Mouse (Mus musculus) thymus, adult 18-20 months (tissue): ENCODE measurements around the gene Wdr5.
"Not testable (repeated sequence)": the region's sequence is repeated elsewhere in the genome, so short reads cannot be mapped to it uniquely, and the experiment has no call there.

Experiments
- DNase-seq, 2 experiments: peaks; one replicate each; pipeline ENCODE4 v3.0.0; 2022; ENCODE audit warnings: mixed read lengths in 2 of 2

Gene Wdr5

DNA sequence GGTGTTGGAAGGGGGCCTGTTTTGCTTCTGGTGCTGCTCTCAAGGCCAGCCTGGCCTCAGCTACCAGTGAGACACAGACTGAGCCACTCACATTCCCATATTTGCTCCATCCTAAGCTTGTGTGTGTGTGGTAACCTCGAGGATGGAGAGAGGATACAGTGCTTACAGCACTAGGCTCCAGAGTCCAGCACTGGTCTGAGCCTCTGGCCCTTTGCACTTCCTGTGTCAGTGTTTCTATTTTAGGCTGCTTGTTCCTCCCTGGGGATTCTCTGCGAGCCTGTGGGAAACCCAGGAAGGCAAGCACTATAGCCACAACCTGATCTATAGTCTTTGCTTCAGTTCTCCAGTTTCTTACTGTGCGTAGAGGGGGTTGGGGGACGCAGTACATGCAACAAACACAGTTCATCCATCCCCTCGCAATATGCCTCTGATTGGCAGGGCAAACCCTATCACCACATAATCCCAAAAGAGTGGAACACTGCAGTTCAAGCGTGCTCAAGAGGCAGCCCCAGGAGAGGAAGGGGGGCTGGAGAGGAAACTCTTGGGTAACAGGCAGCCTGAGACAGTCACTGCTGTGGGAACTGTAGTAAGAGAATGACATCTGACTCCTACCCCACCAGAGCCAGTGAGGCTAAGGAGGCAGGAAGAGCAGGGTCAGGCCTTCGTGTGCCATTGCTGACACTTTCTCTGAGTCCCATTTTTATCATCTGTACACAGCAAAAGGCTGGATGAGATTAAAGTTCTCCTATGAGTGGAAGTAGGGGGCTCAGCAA, 10.7 kb upstream of the Wdr5 start:
- no peak for DNase-seq

DNA sequence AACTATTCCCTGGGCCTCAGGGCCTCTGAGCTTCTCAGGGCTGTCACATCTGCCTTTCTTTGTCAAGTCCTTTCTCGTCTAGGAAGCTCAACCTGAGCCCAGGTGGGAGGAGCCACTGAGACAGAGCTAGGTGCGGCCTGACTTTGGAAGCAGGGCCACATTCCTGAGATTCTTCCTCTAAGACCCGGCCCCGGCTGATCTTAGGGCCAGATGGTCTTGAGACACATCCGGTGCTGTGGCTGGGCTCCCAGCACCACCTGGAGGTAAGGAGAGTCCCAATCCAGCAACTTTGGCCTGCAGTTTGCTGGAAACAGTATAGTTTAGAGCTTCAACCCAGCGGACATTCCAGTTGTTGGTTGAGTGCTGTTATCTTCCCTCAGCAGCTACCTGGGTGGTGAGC, 9.4 kb upstream of the Wdr5 start:
- no peak for DNase-seq

DNA sequence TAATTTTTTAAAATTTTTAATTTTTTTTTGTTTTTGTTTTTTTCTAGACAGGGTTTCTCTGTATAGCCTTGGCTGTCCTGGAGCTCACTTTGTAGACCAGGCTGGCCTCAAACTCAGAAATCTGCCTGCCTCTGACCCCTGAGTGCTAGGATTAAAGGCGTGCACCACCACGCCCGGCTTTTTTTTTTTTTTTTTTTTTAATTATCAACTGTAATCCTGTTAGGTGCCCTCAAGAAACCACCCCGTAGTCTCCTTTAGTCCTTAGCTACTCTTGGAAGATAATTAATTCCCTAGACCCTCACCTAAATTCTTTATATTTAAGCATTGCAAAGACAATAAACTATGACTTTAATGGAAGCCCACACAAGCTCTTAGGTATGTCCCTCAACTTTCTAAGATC, 8.3 kb upstream of the Wdr5 start:
- not testable (repeated sequence) for DNase-seq

DNA sequence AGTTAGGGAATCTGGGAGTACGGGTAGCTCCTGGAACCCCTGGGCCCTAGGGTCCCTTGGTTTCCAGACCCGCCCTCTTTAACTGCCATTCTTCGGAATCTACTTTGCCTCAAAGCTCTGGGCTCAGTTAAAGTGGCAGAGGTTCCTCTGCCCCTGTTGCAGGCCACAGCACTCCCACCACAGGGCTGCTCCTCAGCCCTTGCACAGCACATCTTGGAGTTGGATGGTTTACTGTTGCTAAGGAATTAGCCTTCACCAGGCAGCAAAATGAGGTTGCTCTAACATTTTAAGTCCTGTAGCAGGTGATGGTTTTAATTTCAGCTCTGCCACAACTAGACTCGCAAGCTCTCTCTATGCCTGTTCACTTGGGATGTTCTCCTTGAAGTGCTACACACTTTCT, 7.4 kb upstream of the Wdr5 start, which contains the start of gene Brd3:
Gene Brd3 (minus strand): TSS at position 101 of the 400 bp plus-strand sequence.
- DNase-seq, result no peak

DNA sequence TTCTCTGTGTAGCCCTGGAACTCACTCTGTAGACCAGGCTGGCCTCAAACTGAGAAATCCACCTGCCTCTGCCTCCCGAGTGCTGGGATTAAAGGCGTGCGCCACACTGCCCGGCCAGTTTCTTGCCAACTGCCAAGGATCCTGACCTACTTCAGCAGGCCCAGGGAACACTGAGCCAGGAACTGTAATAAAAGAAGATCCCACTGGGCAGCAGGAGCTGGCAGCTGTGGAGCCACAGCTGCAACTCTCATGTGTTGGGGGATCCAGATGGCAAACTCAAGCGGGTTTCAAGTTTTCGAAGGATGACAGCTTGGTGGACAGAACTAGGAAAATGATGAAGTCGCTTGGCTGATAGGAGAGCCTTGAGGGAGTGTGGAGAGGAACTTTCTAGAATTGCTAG, 4.3 kb upstream of the Wdr5 start:
- DNase-seq, result no peak

DNA sequence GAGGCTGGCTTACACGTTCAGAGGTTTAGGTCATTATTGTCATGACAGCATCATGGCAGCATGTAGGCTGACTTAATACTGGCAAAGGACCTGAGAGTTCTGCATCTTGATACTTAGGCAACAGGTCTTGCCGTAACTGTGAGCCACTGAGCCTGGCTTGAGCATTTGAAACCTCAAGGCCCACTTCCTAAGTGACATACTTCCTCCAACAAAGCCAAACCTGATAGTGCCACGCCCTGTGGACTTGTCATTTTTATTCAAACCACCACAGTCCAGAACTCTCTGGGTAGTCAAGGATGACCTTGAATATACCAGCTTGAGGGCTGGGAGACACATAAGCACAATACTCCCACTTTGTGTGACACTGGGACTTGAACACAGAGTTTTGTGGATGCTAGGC, 2.0 kb upstream of the Wdr5 start:
- no peak for DNase-seq

DNA sequence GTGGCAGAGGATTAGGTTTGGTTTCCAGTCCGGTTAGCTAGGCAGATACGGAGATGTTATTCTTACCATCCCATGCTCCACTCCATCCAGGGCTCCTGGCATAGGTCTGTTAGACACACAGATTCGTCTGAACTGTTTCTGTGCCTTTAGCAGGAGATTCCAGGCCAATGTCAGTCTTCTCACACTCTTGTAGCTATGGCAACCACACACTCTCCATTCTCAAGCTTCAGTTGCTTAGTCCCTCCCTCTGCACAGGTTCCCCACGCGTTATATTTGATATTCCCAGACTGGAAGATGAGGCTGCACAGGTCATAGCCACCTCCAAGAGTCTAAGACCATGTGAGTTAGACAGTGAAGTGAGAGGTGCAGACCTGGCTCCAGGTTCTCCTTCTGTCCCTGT, 1.1 kb upstream of the Wdr5 start:
- DNase-seq, result no peak

DNA sequence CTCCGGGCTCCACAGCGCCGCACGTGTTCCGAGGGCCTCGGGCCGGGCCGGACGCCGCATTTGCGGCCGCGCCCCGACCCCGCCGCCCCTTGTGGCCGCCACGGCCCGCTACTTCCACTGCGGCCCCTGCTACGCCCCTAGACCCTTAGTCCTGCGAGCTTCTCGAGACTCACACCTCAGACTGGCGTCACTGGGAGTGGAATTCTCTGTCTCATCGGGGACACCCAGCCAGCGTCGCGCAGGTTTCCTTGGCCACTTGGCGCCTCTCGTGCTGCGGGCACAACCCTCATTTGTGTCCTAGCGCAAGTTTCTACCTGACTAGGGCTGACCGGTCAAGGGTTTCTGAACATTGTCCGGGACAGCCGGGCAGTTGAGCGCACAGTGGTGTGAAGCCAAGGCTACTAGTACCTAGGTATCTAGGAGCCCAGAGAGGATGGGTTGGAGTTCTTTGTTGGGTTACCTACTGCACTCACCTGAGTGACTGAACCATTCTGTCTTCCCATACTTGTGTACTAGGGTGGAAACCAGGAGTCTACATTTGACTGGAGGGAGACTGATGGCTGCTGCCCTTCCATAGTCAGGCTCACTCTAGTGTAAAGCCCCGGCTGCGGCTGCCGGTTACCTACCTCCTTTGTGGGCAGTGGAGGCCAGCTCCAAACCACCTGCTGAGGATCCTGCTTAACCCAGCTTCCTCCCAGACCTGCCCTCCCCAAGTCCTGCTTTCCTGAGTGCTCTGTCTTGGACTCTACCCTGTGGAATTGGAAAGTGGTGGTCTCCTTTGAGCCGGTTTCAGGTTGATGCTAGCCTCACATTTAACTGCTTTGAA, 597 bp downstream of the Wdr5 start:
- DNase-seq, result peak in 1 of 2 experiments; percentile 25

DNA sequence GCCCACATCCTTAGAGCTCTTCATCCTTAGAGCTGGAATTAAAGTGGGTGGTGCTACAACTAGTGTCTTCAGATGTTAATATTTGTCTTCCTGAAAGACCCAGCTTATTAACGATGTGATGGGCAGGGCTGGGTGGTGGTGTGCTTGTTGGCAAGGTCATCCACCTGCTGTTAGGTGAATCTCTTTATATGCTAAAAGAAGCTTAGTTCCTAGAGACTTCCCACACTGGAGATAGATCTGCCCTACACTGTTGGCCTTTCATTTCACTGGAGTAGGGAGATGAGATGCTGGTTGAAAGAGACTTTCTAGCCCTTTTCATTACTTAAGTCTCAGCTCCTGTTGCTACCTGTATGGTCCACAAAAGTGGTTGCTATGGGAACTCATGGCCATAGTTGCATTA, 1.3 kb downstream of the Wdr5 start:
- DNase-seq, result no peak

DNA sequence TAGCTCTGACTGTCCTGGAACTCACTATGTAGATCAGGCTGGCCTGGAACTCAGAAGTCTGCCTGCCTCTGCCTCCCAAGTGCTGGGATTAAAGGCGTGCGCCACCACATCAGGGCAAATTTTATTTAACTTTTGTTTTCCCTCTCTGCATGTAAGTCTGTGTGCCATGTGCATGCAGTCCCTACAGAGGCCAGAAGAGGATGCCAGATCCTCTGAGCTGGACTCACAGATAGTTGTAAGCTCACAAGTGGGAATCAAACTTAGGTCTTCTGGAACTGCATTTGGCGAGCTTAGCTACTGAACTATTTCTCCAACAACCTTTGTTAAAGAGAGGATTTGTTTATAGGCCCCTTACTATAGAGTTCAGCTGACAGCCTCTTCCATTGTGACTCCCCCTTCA, 3.3 kb downstream of the Wdr5 start:
- no peak for DNase-seq

DNA sequence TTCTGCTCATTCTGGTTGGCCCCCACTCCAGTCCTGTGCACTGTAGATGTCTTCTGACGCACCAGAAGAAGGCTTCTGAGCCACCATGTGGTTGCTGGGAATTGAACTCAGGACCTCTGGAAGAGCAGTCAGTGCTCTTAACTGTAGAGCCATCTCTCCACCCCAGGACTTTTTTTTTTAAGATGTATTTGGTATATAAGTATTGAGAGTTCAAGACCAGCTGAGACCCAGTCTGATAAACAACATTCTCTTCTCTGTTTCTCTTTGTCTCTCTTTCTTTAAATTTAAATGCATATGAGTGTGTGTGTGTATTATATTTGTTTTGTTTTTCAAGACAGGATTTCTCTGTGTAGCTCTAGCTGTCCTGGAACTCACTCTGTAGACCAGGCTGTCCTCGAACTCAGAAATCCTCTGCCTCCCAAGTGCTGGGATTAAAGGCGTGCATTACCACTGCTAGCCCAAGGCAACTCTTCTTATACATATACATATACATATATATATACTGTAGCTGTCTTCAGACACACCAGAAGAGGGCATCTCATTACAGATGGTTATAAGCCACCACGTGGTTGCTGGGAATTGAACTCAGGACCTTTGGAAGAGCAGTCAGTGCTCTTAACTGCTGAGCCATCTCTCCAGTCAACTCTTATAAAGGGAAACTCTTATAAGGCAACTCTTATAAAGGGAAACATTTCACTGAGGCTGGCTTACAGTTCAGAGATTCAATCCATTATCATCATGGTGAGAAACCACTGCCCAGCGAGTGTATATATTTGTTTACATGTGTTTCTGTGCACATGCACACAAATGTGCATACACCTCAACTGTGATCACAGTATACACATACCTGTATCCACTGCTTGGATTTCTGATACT, 23.7 kb downstream of the Wdr5 start:
- DNase-seq, result not testable (repeated sequence)

DNA sequence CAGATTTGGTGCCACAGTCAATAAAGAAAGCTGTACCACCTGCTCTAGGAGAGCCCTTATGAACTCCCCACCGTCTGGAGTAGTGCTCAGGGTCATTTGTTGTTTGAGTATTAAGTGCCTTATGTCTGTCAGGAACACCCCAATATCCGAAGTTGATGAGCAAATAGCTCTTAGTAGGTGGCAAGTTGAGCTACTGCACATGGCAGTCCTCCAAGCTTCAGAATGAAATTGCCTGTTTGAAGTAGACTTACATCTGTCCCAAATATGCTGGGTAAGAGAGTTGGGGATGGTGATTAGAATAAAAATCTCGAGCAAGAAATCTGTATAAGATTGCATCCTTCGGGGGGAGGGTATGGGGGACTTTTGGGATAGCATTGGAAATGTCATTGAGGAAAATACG, 24.4 kb downstream of the Wdr5 start:
- DNase-seq, result no peak

DNA sequence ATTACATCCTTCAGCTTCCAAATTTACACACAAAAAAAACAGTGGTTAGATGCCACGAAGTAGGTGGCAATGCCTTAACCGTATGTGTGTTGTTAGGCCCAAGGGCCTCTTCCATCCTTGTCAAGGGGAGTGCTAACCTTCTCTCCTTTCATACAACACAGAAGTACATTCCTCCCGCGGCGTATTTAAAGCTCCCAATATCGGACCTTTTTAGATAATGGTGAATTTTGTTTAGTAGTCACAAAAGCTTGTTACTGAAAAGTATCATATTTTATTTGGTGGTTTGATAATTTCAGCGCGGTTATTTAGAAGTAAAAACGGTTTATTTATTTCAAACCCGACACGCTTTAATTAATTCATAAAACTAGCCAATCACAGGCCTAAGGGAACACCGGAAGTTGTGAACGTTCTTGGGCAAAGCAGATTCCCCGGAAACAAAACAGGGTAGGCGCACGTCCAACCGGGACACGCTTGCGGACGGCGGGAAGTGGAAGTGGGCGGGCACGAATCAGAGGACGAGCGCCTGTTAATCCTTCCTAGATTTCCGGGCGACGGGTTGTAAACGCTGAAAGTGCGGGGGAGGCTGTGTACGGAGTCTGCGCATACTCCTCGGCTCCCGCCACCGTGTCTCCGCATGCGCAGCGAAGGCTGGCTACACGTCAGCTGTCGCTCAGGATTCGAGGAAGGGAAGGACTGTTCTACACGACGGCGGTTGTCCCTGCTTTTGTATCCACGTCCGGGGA, 25.0 kb downstream of the Wdr5 start:
- peak; percentile 91 to 94 for DNase-seq

DNA sequence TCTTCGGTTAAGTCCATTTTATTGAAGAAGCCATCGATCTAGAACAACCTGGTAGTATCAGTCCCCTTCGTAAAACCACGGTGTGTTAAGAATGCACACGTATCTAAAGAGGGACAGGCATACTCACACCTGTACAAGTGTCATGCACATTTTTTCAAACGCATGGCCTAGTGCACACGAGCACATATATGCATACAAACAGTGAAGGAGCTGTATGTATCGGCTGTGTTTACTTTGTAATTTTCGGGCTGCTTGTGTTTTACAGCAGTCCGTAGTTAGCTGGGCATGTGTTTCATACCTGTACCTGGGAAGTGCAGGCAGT, 25.5 kb downstream of the Wdr5 start:
- no peak for DNase-seq

DNA sequence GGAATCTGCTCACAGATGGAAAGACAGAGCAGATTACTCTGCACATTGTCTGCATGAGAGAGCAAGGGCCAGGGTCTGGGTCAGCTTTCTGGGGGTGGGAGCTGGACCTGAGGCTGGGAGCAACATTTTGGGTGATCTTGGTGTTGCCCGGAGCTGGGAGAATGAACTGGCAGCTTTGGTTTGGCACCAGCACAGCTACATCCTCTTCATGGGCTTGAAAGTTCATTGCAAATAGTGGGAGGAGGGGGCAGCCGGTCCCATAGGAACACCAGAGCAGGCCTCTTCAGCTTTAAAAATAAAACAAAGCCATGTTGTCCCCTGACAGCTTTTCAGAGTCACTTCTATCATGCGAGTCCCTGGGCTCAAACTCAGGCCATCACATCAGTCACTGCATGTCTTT, 26.3 kb downstream of the Wdr5 start:
- no peak for DNase-seq

DNA sequence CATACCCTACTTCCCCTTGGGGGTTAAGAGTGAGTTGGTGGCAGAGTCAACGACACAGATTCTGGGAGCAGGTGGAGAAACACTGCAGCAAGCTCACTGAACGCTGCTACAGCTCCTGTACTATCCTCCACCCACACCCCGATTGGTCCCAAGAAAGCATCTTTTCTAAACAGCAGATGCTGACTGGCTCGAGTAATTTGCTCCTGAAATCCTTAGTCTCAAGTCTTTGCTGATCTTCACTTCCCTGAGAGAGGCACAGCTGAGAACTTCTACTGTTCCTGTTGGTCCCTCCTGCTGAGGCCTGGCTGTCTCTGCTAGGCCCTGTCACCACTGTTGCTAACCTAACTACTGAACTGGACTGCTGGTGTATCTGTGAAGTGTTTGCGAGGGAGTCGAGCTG, 29.7 kb downstream of the Wdr5 start:
- DNase-seq, result no peak

DNA sequence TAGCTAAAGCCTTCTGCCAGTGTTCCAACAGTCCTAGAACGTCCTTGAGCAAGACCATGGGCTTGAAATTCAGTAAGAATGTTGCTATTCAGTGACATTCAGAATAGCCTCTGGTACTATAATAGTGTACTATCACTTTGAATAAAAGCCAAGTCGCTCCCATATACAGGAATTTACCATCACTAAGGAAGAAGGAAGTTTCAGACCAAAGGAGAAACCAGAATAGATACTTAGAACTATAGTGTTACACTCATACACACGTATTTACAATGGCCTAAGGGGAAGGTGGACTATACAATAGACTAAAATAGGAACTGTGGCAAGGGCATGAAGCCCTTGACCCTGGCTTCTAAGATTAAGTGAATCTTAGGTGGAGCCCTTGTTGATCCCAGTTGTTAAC, 30.6 kb downstream of the Wdr5 start:
- DNase-seq, result not testable (repeated sequence)

DNA sequence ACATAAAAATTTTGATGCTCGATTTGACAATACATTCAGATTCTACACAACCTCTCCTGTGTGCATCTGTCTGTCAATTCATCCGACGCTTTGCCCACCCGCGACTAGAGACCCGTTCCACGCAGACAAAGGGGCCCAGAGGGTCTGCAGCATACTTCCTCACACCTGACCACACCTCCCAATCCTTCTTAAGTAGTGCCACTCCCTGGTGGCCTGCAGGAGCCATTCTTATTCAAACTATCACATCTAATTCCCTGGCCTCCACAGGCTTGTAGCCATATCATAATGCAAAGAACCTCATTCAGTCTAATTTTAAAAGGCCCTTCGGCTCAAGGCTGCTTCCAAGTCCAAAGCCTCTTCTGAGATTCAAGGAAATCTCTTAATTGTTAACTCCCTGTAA, 31.1 kb downstream of the Wdr5 start:
- not testable (repeated sequence) for DNase-seq

DNA sequence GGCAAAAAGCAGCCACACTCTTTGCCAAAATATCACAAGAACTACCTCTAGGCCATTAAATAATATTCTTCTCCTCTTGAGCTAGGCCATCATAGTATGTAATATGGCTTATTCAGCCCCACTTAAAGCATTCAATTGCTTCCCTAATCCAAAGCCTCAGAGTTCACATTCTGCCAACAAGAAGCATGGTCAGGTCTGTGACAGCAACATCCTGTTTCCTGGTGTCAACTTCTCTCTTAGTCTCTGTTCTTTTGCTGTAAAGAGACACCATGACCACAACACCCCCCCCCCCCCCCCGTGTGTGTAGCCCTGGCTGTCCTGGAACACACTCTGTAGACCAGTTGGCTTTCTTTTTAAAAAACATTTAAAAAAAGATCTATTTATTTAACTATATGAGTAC, 32.4 kb downstream of the Wdr5 start:
- DNase-seq, result no peak

DNA sequence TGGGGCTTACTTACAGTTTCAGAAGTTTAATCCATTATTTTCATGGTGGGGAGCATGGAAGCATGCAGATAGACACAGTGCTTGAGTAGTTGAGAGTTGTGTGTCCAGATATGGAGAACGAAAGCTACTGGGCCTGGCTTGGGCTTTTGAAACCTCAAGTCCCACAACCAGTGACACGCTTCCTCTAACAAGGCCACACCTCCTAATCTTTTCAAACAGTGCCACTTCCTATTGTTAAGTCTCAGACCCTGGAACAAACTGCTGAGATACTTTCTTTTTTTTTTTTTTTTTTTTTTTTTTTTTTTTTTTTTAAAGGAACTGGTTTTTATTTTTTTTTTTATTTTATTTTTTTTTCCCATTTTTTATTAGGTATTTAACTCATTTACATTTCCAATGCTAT, 33.0 kb downstream of the Wdr5 start:
- no peak for DNase-seq

DNA sequence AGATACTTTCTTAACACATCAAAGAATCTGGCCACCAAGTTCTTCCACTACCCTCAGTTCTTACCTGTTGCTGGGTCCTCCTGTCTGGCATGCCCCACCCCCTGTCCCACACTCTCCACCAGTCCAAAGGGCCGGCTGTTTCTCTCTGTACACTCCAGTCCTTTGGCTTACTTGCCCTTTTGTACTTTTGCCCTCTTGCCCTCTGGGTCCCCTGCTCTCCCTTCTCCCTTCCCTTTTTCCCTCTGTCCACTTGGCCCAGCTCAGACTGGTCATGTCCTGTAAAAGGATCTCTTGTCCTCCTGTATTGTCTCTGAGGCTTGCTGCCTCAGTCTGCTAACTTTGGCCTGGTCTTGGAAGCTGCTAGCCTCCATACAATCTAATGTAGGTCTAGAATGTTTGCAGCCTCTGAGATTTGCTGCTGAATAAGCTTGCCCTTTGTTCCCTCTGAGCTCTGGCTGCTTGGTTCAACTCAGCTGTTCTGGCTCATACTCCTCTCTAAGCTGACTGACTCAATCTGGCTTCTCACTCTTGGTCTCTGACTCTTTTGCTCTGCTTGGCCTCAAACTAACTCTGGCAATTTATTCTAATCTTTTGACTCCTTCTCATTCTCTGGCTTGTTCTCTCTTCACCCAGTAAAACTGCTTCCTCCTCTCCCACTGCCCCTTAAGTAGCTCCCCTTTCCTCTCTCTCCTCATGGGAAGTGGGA, 33.9 kb downstream of the Wdr5 start:
- DNase-seq, result no peak
